Mouse (Mus musculus): Measurements from ENCODE around the gene Cdh8.
A peak's percentile ranks its signal among the peaks of the same experiment; 100 is the strongest.

The Cdh8 gene

GRCm38 (mm10) chr8:99415966-99416781 lies at the start of gene Cdh8:
TSS of gene Cdh8 (minus strand) at chr8:99416471.
- DNase-seq = peak; percentile 87

- DNase-seq = no peak
Measured at GRCm38 (mm10) chr8:99446506-99446905, 30.2 kb upstream of the Cdh8 start.

- DNase-seq = no peak
Measured at GRCm38 (mm10) chr8:99425901-99426300, 9.6 kb upstream of the Cdh8 start.

GRCm38 (mm10) chr8:99421516-99421915 lies 5.2 kb upstream of the Cdh8 start:
- DNase-seq = peak; percentile 22

GRCm38 (mm10) chr8:99419726-99420125 lies 3.5 kb upstream of the Cdh8 start:
- no peak for DNase-seq

GRCm38 (mm10) chr8:99417456-99417855 lies 1.2 kb upstream of the Cdh8 start:
- no peak for DNase-seq

GRCm38 (mm10) chr8:99415076-99415965 lies 950 bp downstream of the Cdh8 start:
- peak; percentile 66 for DNase-seq

- no peak for DNase-seq
Measured at GRCm38 (mm10) chr8:99414483-99414921, 1.8 kb downstream of the Cdh8 start.

- no peak for DNase-seq
Measured at GRCm38 (mm10) chr8:99413877-99414482, 2.3 kb downstream of the Cdh8 start.

GRCm38 (mm10) chr8:99393908-99394307 lies 22.4 kb downstream of the Cdh8 start:
- DNase-seq = peak; percentile 53

- DNase-seq = no peak
Measured at GRCm38 (mm10) chr8:99370104-99370503, 46.2 kb downstream of the Cdh8 start.

GRCm38 (mm10) chr8:99369166-99369565 lies 47.1 kb downstream of the Cdh8 start:
- no peak for DNase-seq

GRCm38 (mm10) chr8:99368449-99368848 lies 47.8 kb downstream of the Cdh8 start:
- DNase-seq = no peak

- peak; percentile 8 for DNase-seq
Measured at GRCm38 (mm10) chr8:99353923-99354322, 62.3 kb downstream of the Cdh8 start.

- DNase-seq = no peak
Measured at GRCm38 (mm10) chr8:99353221-99353620, 63.0 kb downstream of the Cdh8 start.

GRCm38 (mm10) chr8:99349456-99349855 lies 66.8 kb downstream of the Cdh8 start:
- DNase-seq = no peak

GRCm38 (mm10) chr8:99348618-99349017 lies 67.7 kb downstream of the Cdh8 start:
- DNase-seq = peak; percentile 24

GRCm38 (mm10) chr8:99339310-99339709 lies 77.0 kb downstream of the Cdh8 start:
- no peak for DNase-seq

- no peak for DNase-seq
Measured at GRCm38 (mm10) chr8:99327559-99327958, 88.7 kb downstream of the Cdh8 start.

GRCm38 (mm10) chr8:99314561-99314960 lies 101.7 kb downstream of the Cdh8 start:
- DNase-seq = no peak

- DNase-seq = no peak
Measured at GRCm38 (mm10) chr8:99304184-99304583, 112.1 kb downstream of the Cdh8 start.

GRCm38 (mm10) chr8:99290201-99290600 lies 126.1 kb downstream of the Cdh8 start:
- DNase-seq = no peak

- no peak for DNase-seq
Measured at GRCm38 (mm10) chr8:99285103-99285502, 131.2 kb downstream of the Cdh8 start.

All from cerebellum, adult 11 months (tissue).